Mouse (Mus musculus): Measurements from ENCODE around the gene Mycbp2. TPM values are rescaled to one million over a fixed set of nuclear protein-coding genes. Genes with fewer than 3 reads are reported as not detected.

Mycbp2 gene
- polyA plus RNA-seq, 1 experiment = 5.9 TPM

- peaks cover 49% of the 10 kb centered on the region for H3K4me1 ChIP-seq
- H3K9me3 ChIP-seq = no peaks in the 10 kb centered on the region
- peaks cover 8% of the 10 kb centered on the region for H3K27me3 ChIP-seq (replicated peaks)
- H3K36me3 ChIP-seq (replicated peaks; ENCODE audit: low read length) = peaks cover 37% of the 10 kb centered on the region
- H3K4me3 ChIP-seq (replicated peaks) = peak overlapping the region; percentile 97
- TF ChIP-seq FLI1 (IDR thresholded peaks at IDR 0.05; ENCODE audit: low read length) = no peak
- no peak for TF ChIP-seq GATA1 (IDR thresholded peaks at IDR 0.05; ENCODE audit: borderline replicate concordance, low read length)
Observed at GRCm38 (mm10) chr14:103098213-103098586, 248.4 kb downstream of the Mycbp2 start.

- TF ChIP-seq FLI1 (IDR thresholded peaks at IDR 0.05; ENCODE audit: low read length) = no peak
- TF ChIP-seq GATA1 (IDR thresholded peaks at IDR 0.05; ENCODE audit: borderline replicate concordance, low read length) = no peak
- Histone ChIP-seq H3K27me3 (replicated peaks) (peaks cover 9% of the 10 kb centered on the region), H3K4me3 (replicated peaks) (peak overlapping the region; percentile 83), H3K9me3 (no peaks in the 10 kb centered on the region), H3K4me1 (peaks cover 58% of the 10 kb centered on the region), H3K36me3 (replicated peaks; ENCODE audit: low read length) (peaks cover 52% of the 10 kb centered on the region)
Observed at GRCm38 (mm10) chr14:103096621-103097020, 250.0 kb downstream of the Mycbp2 start.

DNA sequence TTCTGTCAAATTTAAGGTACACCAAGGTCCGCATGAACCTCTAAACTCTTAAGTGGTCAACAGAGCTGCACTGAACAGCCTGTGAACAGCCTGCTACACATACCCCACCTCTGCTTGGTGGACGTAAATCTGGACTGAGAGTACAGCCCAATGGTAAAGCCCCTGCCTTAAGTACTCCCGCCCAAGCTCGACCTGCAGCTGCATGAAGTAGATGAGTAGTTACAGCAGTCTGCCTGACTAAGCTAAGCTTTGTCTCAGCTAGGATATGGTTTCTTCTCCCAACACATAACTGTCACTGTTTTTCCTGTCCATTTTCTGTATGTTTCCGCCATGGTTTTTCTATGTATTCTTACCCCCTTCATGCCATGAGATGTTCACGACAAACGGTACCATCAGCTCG, 250.8 kb downstream of the Mycbp2 start:
- H3K4me1 ChIP-seq = peaks cover 61% of the 10 kb centered on the region
- TF ChIP-seq FLI1 (IDR thresholded peaks at IDR 0.05; ENCODE audit: low read length) (no peak), GATA1 (IDR thresholded peaks at IDR 0.05; ENCODE audit: borderline replicate concordance, low read length) (no peak)
- peak overlapping the region; percentile 30 for H3K4me3 ChIP-seq (replicated peaks)
- H3K9me3 ChIP-seq = no peaks in the 10 kb centered on the region
- peaks cover 60% of the 10 kb centered on the region for H3K36me3 ChIP-seq (replicated peaks; ENCODE audit: low read length)
- H3K27me3 ChIP-seq (replicated peaks) = peaks cover 9% of the 10 kb centered on the region

- Histone ChIP-seq H3K27me3 (replicated peaks) (peaks cover 9% of the 10 kb centered on the region), H3K4me3 (replicated peaks) (peak overlapping the region; percentile 83), H3K9me3 (no peaks in the 10 kb centered on the region), H3K4me1 (peaks cover 63% of the 10 kb centered on the region), H3K36me3 (replicated peaks; ENCODE audit: low read length) (peaks cover 66% of the 10 kb centered on the region)
- TF ChIP-seq GATA1 (IDR thresholded peaks at IDR 0.05; ENCODE audit: borderline replicate concordance, low read length) = no peak
- TF ChIP-seq FLI1 (IDR thresholded peaks at IDR 0.05; ENCODE audit: low read length) = no peak
Observed at GRCm38 (mm10) chr14:103095036-103095435, 251.6 kb downstream of the Mycbp2 start.

DNA sequence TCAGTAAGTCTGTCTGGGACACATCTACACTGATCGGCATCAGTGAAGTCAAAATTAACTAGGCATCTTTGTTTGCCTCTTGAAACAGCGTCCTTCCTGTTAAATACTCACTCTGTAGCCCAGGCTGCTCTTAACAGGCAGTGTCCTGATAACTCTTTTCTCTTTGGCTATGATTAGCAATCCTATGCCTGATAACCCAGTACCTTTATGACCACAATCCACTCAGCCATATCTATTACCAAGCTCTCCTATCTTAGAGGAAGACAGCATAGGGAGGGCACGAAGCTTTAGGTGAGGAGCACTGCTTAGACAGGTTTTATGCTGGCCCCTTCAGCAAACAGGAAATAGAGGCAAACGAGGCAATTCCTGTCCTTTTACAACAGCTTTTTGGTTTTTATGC, 252.9 kb downstream of the Mycbp2 start:
- H3K9me3 ChIP-seq = no peaks in the 10 kb centered on the region
- peaks cover 78% of the 10 kb centered on the region for H3K36me3 ChIP-seq (replicated peaks; ENCODE audit: low read length)

GRCm38 (mm10) chr14:103093236-103093635, 253.4 kb downstream of the Mycbp2 start:
- H3K9me3 ChIP-seq = no peaks in the 10 kb centered on the region
- TF ChIP-seq FLI1 (IDR thresholded peaks at IDR 0.05; ENCODE audit: low read length) = no peak
- TF ChIP-seq GATA1 (IDR thresholded peaks at IDR 0.05; ENCODE audit: borderline replicate concordance, low read length) = no peak
- H3K27me3 ChIP-seq (replicated peaks) = peaks cover 7% of the 10 kb centered on the region
- H3K36me3 ChIP-seq (replicated peaks; ENCODE audit: low read length) = peaks cover 83% of the 10 kb centered on the region
- no peak overlapping the region for H3K4me3 ChIP-seq (replicated peaks)
- H3K4me1 ChIP-seq = peaks cover 68% of the 10 kb centered on the region

More for the DNA sequence above, 252.9 kb downstream of the Mycbp2 start:
- Histone ChIP-seq H3K27me3 (replicated peaks) (peaks cover 7% of the 10 kb centered on the region), H3K4me3 (replicated peaks) (peak overlapping the region; percentile 4), H3K4me1 (peaks cover 66% of the 10 kb centered on the region)
- no peak for TF ChIP-seq FLI1 (IDR thresholded peaks at IDR 0.05; ENCODE audit: low read length)
- TF ChIP-seq GATA1 (IDR thresholded peaks at IDR 0.05; ENCODE audit: borderline replicate concordance, low read length) = no peak

GRCm38 (mm10) chr14:103088624-103089023, 258.0 kb downstream of the Mycbp2 start:
- Histone ChIP-seq H3K4me3 (replicated peaks) (no peak overlapping the region), H3K36me3 (replicated peaks; ENCODE audit: low read length) (peaks cover 92% of the 10 kb centered on the region), H3K9me3 (no peaks in the 10 kb centered on the region), H3K4me1 (peaks cover 71% of the 10 kb centered on the region), H3K27me3 (replicated peaks) (peaks cover 3% of the 10 kb centered on the region)
- TF ChIP-seq GATA1 (IDR thresholded peaks at IDR 0.05; ENCODE audit: borderline replicate concordance, low read length) = no peak
- TF ChIP-seq FLI1 (IDR thresholded peaks at IDR 0.05; ENCODE audit: low read length) = no peak

- no peaks in the 10 kb centered on the region for H3K9me3 ChIP-seq
- peaks cover 66% of the 10 kb centered on the region for H3K4me1 ChIP-seq
- TF ChIP-seq GATA1 (IDR thresholded peaks at IDR 0.05; ENCODE audit: borderline replicate concordance, low read length) (no peak), FLI1 (IDR thresholded peaks at IDR 0.05; ENCODE audit: low read length) (no peak)
- peaks cover 8% of the 10 kb centered on the region for H3K27me3 ChIP-seq (replicated peaks)
- H3K4me3 ChIP-seq (replicated peaks) = no peak overlapping the region
- H3K36me3 ChIP-seq (replicated peaks; ENCODE audit: low read length) = peaks cover 91% of the 10 kb centered on the region
Observed at GRCm38 (mm10) chr14:103087846-103088245, 258.8 kb downstream of the Mycbp2 start.

GRCm38 (mm10) chr14:103086671-103087324, 259.8 kb downstream of the Mycbp2 start:
- Histone ChIP-seq H3K4me1 (peaks cover 62% of the 10 kb centered on the region), H3K27me3 (replicated peaks) (peaks cover 12% of the 10 kb centered on the region), H3K9me3 (no peaks in the 10 kb centered on the region), H3K36me3 (replicated peaks; ENCODE audit: low read length) (peaks cover 91% of the 10 kb centered on the region), H3K4me3 (replicated peaks) (peak overlapping the region; percentile 76)
- TF ChIP-seq GATA1 (IDR thresholded peaks at IDR 0.05; ENCODE audit: borderline replicate concordance, low read length) = peak; percentile 45; the same call in 1 of the 3 replicates
- TF ChIP-seq FLI1 (IDR thresholded peaks at IDR 0.05; ENCODE audit: low read length) = no peak

DNA sequence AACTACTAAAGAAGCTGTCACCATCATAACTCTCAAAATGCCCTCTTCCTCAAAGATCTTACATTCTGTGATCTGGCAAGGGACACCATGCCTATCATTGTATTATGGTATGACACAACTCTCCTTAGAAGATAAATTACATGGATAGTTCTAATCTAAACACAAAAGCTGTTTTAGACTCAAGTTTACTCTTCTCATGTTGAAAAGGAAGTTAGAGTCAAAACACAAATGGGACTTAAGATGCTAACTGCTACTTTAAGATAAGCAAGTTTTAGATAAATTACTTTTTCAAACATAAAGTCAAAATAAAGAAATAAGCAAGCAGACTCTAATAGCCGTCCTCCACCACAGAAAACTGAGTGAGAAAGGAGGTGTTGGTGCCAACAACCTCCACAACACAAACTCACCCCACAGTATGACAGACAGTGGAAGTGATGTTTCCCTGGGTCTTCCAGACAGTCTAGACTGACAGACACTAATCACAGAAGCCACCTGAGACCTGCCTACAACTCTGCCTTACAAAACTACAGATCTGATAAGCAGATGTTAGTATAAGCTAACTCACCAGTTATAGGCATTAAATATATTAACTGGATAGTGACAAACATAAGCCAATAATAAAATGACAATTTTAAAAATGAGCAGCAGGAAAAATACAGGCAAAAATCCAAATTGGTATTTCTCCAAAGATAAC, 260.6 kb downstream of the Mycbp2 start:
- peaks cover 57% of the 10 kb centered on the region for H3K4me1 ChIP-seq
- H3K36me3 ChIP-seq (replicated peaks; ENCODE audit: low read length) = peaks cover 87% of the 10 kb centered on the region
- no peak for TF ChIP-seq GATA1 (IDR thresholded peaks at IDR 0.05; ENCODE audit: borderline replicate concordance, low read length)
- no peak for TF ChIP-seq FLI1 (IDR thresholded peaks at IDR 0.05; ENCODE audit: low read length)
- no peak overlapping the region for H3K4me3 ChIP-seq (replicated peaks)
- peaks cover 12% of the 10 kb centered on the region for H3K27me3 ChIP-seq (replicated peaks)
- no peaks in the 10 kb centered on the region for H3K9me3 ChIP-seq

Data from megakaryocyte, embryonic 14.5 days (primary cell).